Mouse (Mus musculus) E14TG2a.4 (cell line): ENCODE data around the gene Tmem274.
A peak's percentile ranks its signal among the peaks of the same experiment; 100 is the strongest.
"Not testable (repeated sequence)": the region's sequence is repeated elsewhere in the genome, so short reads cannot be mapped to it uniquely, and the experiment has no call there.

ENCODE experiments used
- H3K27me3 ChIP-seq: 2 replicates; pipeline ENCODE4 v1.6.1; 2014; ENCODE audit warnings: low read length, control low read depth; ENCODE audit not compliant: insufficient read depth
- H3K36me3 ChIP-seq: 2 replicates; pipeline ENCODE4 v1.6.1; 2014; ENCODE audit warnings: low read length, control low read depth; ENCODE audit not compliant: insufficient read depth
- H3K4me1 ChIP-seq: replicated peaks from 2 replicates; pipeline ENCODE4 v1.6.1; 2014; ENCODE audit warnings: low read depth, low read length, control low read depth
- H3K4me3 ChIP-seq: replicated peaks from 2 replicates; pipeline ENCODE4 v1.5.1; 2014; ENCODE audit warnings: mild to moderate bottlenecking, low read length
- H3K9me3 ChIP-seq: 2 replicates; pipeline ENCODE4 v1.6.1; 2014; ENCODE audit warnings: low read length, control low read depth
- CTCF ChIP-seq: conservative IDR thresholded peaks from 2 replicates; pipeline ENCODE4 v1.5.1; 2014; ENCODE audit warnings: low read length
- NANOG ChIP-seq: IDR thresholded peaks from 2 replicates; pipeline ENCODE4 v1.6.1; 2014; ENCODE audit warnings: borderline replicate concordance, low read length, mixed read lengths
- POU5F1 ChIP-seq: IDR thresholded peaks from 2 replicates; pipeline ENCODE4 v1.6.1; 2014; ENCODE audit warnings: low read length, borderline replicate concordance

The Tmem274 gene

GRCm38 (mm10) chr4:149453656-149454055, 23.5 kb upstream of the Tmem274 start:
- no peak for TF ChIP-seq NANOG
- TF ChIP-seq CTCF, result peak; percentile 93
- no peak for TF ChIP-seq POU5F1
- no peak overlapping the region for H3K4me3 ChIP-seq
- H3K9me3 ChIP-seq, result no peaks in the 10 kb centered on the region
- peaks cover 11% of the 10 kb centered on the region for H3K27me3 ChIP-seq
- H3K4me1 ChIP-seq, result peaks cover 31% of the 10 kb centered on the region
- no peaks in the 10 kb centered on the region for H3K36me3 ChIP-seq

DNA sequence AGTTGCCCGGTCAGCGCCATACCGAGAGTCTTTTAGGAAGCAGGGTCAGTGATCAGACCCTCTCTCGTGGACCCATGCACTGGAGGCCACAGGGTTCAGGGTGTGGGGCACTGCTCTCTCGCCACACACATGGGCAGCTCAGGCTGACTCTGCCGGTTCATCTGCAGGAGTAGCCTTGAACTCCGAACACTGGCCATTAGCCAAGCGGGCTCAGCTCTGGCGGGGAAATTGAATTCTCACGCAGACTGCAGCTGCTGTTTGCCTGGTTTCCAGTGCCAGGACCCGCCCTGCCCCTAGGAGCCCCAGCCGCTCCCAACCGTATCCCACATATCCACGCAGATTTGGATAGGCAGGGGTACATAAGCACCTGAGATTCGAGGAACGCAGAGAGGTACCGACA, 22.9 kb upstream of the Tmem274 start:
- Histone ChIP-seq H3K36me3 (no peaks in the 10 kb centered on the region), H3K9me3 (no peaks in the 10 kb centered on the region), H3K27me3 (peaks cover 11% of the 10 kb centered on the region), H3K4me3 (peak overlapping the region; percentile 64), H3K4me1 (peaks cover 36% of the 10 kb centered on the region)
- no peak for TF ChIP-seq NANOG
- no peak for TF ChIP-seq CTCF
- no peak for TF ChIP-seq POU5F1

DNA sequence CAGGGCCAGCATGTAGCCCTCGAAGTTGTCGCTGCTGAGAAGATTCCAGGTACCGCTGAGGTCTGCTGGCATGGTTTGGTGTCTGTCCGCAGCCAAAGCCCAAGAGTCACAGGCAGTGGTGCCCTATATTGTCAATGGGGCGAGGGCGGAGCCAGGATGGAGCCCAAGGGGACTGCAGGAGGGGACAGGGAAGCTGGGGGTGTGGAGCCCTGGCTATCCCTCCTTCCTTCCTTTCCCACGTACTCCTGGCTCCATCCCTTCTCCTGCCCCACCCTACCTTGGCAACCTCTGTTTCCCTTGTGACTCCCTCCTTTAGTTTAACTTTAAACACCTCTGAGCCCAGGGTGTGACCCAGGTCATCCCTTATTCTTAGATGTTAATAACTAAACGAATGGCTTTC, 22.3 kb upstream of the Tmem274 start, which contains the start of gene Rbp7:
Gene Rbp7 (minus strand): TSS at position 100 of the 400 bp plus-strand sequence.
- Histone ChIP-seq H3K27me3 (peaks cover 11% of the 10 kb centered on the region), H3K9me3 (no peaks in the 10 kb centered on the region), H3K4me3 (peak within 1 kb of the TSS; percentile 64), H3K4me1 (peaks cover 32% of the 10 kb centered on the region), H3K36me3 (no peaks in the 10 kb centered on the region)
- no peak for TF ChIP-seq CTCF
- no peak for TF ChIP-seq NANOG
- TF ChIP-seq POU5F1, result no peak

DNA sequence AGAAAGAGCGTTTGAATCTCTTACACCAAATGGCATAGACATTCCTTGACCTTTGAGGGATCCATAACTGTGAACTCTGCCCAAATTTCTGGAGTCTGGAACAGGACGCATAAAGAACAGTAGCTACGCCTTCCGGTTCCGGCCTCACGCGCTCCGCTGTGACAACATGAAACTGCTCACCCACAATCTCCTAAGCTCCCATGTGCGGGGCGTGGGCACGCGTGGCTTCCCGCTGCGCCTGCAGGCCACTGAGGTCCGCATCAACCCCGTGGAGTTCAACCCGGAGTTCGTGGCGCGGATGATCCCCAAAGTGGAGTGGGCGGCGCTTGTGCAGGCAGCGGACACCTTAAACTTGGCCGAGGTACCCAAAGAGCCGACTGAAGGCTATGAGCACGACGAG, 20.0 kb upstream of the Tmem274 start:
- peaks cover 11% of the 10 kb centered on the region for H3K27me3 ChIP-seq
- not testable (repeated sequence) for H3K9me3 ChIP-seq, H3K36me3 ChIP-seq, H3K4me3 ChIP-seq
- peaks cover 20% of the 10 kb centered on the region for H3K4me1 ChIP-seq

DNA sequence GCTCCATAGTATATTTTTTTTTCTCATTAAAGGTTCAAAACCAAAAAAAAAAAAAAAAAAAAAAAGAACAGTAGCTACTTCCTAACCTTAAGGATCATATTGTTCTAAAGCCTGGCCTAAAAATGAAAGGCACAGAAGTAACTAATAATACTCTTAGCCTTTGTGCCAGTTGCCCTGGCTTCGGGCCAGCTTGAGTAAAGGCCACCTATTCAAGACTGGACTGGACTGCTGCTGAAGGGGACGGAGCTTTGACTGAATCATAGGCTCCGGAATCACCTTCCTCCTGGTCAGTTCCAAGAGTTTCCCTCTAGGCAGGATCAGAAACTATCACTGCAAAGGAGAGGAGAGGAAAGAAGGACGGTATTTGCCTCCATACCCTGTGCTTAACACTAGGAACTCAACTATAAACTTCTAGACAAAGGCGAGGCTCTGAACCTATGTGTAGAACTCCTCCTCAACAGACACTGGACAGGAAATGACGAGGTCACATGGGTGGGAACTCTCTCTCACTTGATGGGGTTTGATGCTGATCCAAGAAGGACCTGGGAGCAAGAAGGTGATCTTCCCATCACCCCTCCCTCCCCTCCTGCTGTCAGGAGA, 19.2 kb upstream of the Tmem274 start:
- Histone ChIP-seq H3K36me3 (no peaks in the 10 kb centered on the region), H3K27me3 (peaks cover 11% of the 10 kb centered on the region), H3K4me3 (no peak overlapping the region), H3K4me1 (peaks cover 20% of the 10 kb centered on the region), H3K9me3 (no peaks in the 10 kb centered on the region)
- no peak for TF ChIP-seq POU5F1

GRCm38 (mm10) chr4:149458526-149458925, 18.7 kb upstream of the Tmem274 start:
- Histone ChIP-seq H3K4me3 (no peak overlapping the region), H3K36me3 (no peaks in the 10 kb centered on the region), H3K27me3 (peaks cover 11% of the 10 kb centered on the region), H3K4me1 (peaks cover 21% of the 10 kb centered on the region), H3K9me3 (no peaks in the 10 kb centered on the region)
- TF ChIP-seq CTCF (no peak), NANOG (no peak), POU5F1 (no peak)

DNA sequence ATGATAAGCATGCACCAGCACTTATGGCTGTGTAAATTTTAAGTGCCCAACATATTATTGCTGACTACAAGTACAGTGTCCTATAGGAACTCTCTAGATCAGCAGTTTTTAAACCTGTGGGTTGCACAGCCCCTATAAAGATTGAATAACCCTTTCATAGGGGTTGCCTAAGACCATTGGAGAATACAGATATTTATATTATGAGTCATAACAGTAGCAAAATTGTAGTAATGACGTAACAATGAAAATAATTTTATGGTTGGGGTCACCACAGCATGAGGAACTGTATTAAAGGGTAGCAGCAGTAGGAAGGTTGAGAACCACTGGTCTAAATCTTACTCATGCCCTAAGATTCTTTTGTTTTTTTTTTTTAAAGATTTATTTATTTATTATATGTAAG, 17.8 kb upstream of the Tmem274 start:
- Histone ChIP-seq H3K4me1 (peaks cover 17% of the 10 kb centered on the region), H3K9me3 (no peaks in the 10 kb centered on the region), H3K27me3 (peaks cover 5% of the 10 kb centered on the region), H3K36me3 (no peaks in the 10 kb centered on the region), H3K4me3 (no peak overlapping the region)
- no peak for TF ChIP-seq NANOG
- TF ChIP-seq POU5F1, result no peak
- no peak for TF ChIP-seq CTCF

DNA sequence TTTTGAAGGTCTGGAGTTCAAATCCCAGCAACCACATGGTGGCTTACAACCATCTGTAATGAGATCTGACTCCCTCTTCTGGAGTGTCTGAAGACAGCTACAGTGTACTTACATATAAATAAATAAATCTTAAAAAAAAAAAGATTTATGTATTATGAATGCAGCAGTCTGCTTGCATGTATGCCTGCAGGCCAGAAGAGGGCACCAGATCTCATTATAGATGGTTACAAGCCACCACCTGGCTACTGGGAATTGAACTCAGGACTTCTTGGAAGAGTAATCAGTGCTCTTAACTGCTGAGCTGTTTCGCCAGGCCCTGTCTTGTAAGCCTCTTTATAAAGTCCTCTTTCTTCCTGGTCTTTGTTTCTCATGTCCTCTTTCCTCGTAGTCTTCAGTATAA, 16.7 kb upstream of the Tmem274 start:
- H3K4me3 ChIP-seq, H3K27me3 ChIP-seq, H3K36me3 ChIP-seq, H3K9me3 ChIP-seq: not testable (repeated sequence)
- H3K4me1 ChIP-seq, result peaks cover 19% of the 10 kb centered on the region

DNA sequence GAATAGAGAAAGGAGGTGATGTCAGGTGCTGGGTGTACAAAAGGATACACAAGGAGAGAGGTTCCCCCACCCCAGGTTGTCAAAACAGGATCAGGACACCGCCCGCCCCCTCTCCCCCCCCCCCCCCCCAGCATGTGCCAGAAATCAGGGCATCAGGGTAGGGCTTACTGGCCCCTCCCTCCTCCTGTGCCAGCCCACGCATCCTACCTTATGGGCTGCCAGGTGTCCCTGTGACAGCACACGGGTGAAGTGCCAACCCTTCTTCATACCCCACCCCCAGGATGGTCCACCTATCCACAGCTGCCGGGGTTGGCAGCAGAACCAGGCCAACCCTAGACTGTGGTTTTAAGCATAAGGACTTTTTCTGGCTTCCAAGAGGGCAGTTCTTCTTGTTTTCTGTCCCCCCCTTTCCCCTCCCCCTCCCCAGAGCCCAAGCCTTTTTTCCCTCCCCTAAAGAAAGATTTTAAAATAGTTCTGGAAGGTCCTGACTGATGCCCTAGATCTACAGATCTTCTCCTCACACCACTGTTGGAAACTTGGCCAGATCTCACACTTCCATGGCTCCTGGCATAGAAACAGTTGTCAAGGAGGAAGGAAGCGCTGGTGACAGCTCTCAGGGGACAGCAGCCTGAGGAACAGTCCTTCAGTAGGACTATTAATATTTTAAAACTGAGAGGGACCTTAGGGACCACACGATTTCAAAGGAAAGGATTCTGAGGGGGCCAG, 15.4 kb upstream of the Tmem274 start:
- no peaks in the 10 kb centered on the region; the same call in 1 of the 2 replicates for H3K27me3 ChIP-seq
- no peak overlapping the region for H3K4me3 ChIP-seq
- H3K36me3 ChIP-seq, result no peaks in the 10 kb centered on the region
- TF ChIP-seq NANOG, result no peak
- no peak for TF ChIP-seq POU5F1
- no peak for TF ChIP-seq CTCF
- H3K9me3 ChIP-seq, result no peaks in the 10 kb centered on the region
- H3K4me1 ChIP-seq, result peaks cover 26% of the 10 kb centered on the region
